Mouse (Mus musculus): ENCODE measurements around the gene Snrpb. TPM values are rescaled to one million over a fixed set of nuclear protein-coding genes. Genes with fewer than 3 reads are reported as not detected.
A peak's percentile ranks its signal among the peaks of the same experiment; 100 is the strongest.

Snrpb gene
- polyA plus RNA-seq (2014; fragmentation: Nextera tagmentation; extraction: Ambion mirVana): 691 and 703 TPM in 2 replicates

- under 1% methylated on average over 80 of the region's 81 CpGs for WGBS
- peak; percentile 97 for DNase-seq
These were observed at the start of gene Snrpb for GRCm38 (mm10) chr2:130178706-130179506. Gene Snrpb, minus strand, starts transcription at chr2:130179403.

GRCm38 (mm10) chr2:130211581-130211980, 32.4 kb upstream of the Snrpb start:
- H3K4me2 ChIP-seq: no peak overlapping the region
- DNase-seq: no peak
- ATAC-seq (ENCODE audit: insufficient read depth): no peak
- no peak overlapping the region for H3K9ac ChIP-seq
- WGBS: 69% methylated on average over 2 of the region's 2 CpGs
- no peaks in the 10 kb centered on the region for H3K27me3 ChIP-seq (ENCODE audit: insufficient read depth, low read length)
- no peaks in the 10 kb centered on the region for H3K9me3 ChIP-seq (ENCODE audit: low read depth, low read length)
- H3K4me1 ChIP-seq (ENCODE audit: insufficient read depth): no peaks in the 10 kb centered on the region
- H3K27ac ChIP-seq (ENCODE audit: low read depth): no peak overlapping the region
- no peak overlapping the region for H3K4me3 ChIP-seq (ENCODE audit: low read depth, low read length)
- no peak for TF ChIP-seq CTCF (IDR thresholded peaks at IDR 0.05; ENCODE audit: low read depth)
- H3K36me3 ChIP-seq (ENCODE audit: insufficient read depth): no peaks in the 10 kb centered on the region

More at GRCm38 (mm10) chr2:130178706-130179506, at the start of gene Snrpb:
- ATAC-seq (ENCODE audit: insufficient read depth): peak; percentile 92
- no peaks in the 10 kb centered on the region for H3K4me1 ChIP-seq (ENCODE audit: insufficient read depth)
- peak within 1 kb of the TSS; percentile 100 for H3K9ac ChIP-seq
- peaks cover 33% of the 10 kb centered on the region for H3K36me3 ChIP-seq (ENCODE audit: insufficient read depth)
- H3K27me3 ChIP-seq (ENCODE audit: insufficient read depth, low read length): no peaks in the 10 kb centered on the region
- TF ChIP-seq CTCF (IDR thresholded peaks at IDR 0.05; ENCODE audit: low read depth): no peak
- H3K4me3 ChIP-seq (ENCODE audit: low read depth, low read length): peak within 1 kb of the TSS; percentile 99
- H3K27ac ChIP-seq (ENCODE audit: low read depth): peak within 1 kb of the TSS; percentile 96
- peak within 1 kb of the TSS; percentile 73 for H3K4me2 ChIP-seq
- H3K9me3 ChIP-seq (ENCODE audit: low read depth, low read length): no peaks in the 10 kb centered on the region

GRCm38 (mm10) chr2:130209636-130210035, 30.4 kb upstream of the Snrpb start:
- H3K27ac ChIP-seq (ENCODE audit: low read depth): no peak overlapping the region
- 85% methylated on average over 3 of the region's 3 CpGs for WGBS
- no peak overlapping the region for H3K9ac ChIP-seq
- no peak overlapping the region for H3K4me3 ChIP-seq (ENCODE audit: low read depth, low read length)
- H3K4me1 ChIP-seq (ENCODE audit: insufficient read depth): no peaks in the 10 kb centered on the region
- no peak overlapping the region for H3K4me2 ChIP-seq
- no peak for ATAC-seq (ENCODE audit: insufficient read depth)
- no peaks in the 10 kb centered on the region for H3K27me3 ChIP-seq (ENCODE audit: insufficient read depth, low read length)
- DNase-seq: no peak
- H3K36me3 ChIP-seq (ENCODE audit: insufficient read depth): no peaks in the 10 kb centered on the region
- H3K9me3 ChIP-seq (ENCODE audit: low read depth, low read length): no peaks in the 10 kb centered on the region
- TF ChIP-seq CTCF (IDR thresholded peaks at IDR 0.05; ENCODE audit: low read depth): no peak

GRCm38 (mm10) chr2:130207996-130208395, 28.8 kb upstream of the Snrpb start:
- Histone ChIP-seq H3K4me1 (ENCODE audit: insufficient read depth) (no peaks in the 10 kb centered on the region), H3K27ac (ENCODE audit: low read depth) (no peak overlapping the region), H3K27me3 (ENCODE audit: insufficient read depth, low read length) (no peaks in the 10 kb centered on the region), H3K36me3 (ENCODE audit: insufficient read depth) (no peaks in the 10 kb centered on the region), H3K4me3 (ENCODE audit: low read depth, low read length) (no peak overlapping the region), H3K4me2 (no peak overlapping the region), H3K9ac (no peak overlapping the region), H3K9me3 (ENCODE audit: low read depth, low read length) (no peaks in the 10 kb centered on the region)
- DNase-seq (no peak), ATAC-seq (ENCODE audit: insufficient read depth) (no peak)
- 80% methylated on average over 3 of the region's 3 CpGs for WGBS
- TF ChIP-seq CTCF (IDR thresholded peaks at IDR 0.05; ENCODE audit: low read depth): no peak

- DNase-seq: no peak
- Histone ChIP-seq H3K36me3 (ENCODE audit: insufficient read depth) (no peaks in the 10 kb centered on the region), H3K9me3 (ENCODE audit: low read depth, low read length) (no peaks in the 10 kb centered on the region), H3K9ac (no peak overlapping the region), H3K4me2 (no peak overlapping the region), H3K27ac (ENCODE audit: low read depth) (no peak overlapping the region), H3K4me3 (ENCODE audit: low read depth, low read length) (no peak overlapping the region), H3K27me3 (ENCODE audit: insufficient read depth, low read length) (no peaks in the 10 kb centered on the region), H3K4me1 (ENCODE audit: insufficient read depth) (no peaks in the 10 kb centered on the region)
- no peak for ATAC-seq (ENCODE audit: insufficient read depth)
- TF ChIP-seq CTCF (IDR thresholded peaks at IDR 0.05; ENCODE audit: low read depth): no peak
- 65% methylated on average over 2 of the region's 2 CpGs for WGBS
These were observed 28.2 kb upstream of the Snrpb start for GRCm38 (mm10) chr2:130207376-130207775.

- WGBS: 83% methylated on average over 5 of the region's 5 CpGs
- Histone ChIP-seq H3K27me3 (ENCODE audit: insufficient read depth, low read length) (no peaks in the 10 kb centered on the region), H3K4me1 (ENCODE audit: insufficient read depth) (no peaks in the 10 kb centered on the region), H3K9ac (no peak overlapping the region), H3K4me2 (no peak overlapping the region), H3K4me3 (ENCODE audit: low read depth, low read length) (no peak overlapping the region), H3K27ac (ENCODE audit: low read depth) (no peak overlapping the region), H3K9me3 (ENCODE audit: low read depth, low read length) (no peaks in the 10 kb centered on the region), H3K36me3 (ENCODE audit: insufficient read depth) (no peaks in the 10 kb centered on the region)
- no peak for TF ChIP-seq CTCF (IDR thresholded peaks at IDR 0.05; ENCODE audit: low read depth)
- DNase-seq (no peak), ATAC-seq (ENCODE audit: insufficient read depth) (no peak)
These were observed 21.8 kb upstream of the Snrpb start for GRCm38 (mm10) chr2:130200961-130201360.

- no peak within 1 kb of the TSS for H3K4me3 ChIP-seq (ENCODE audit: low read depth, low read length)
- 93% methylated on average over 16 of the region's 16 CpGs for WGBS
These were observed 15.7 kb upstream of the Snrpb start, which contains the start of gene Tmc2 for GRCm38 (mm10) chr2:130194894-130195293. Gene Tmc2, plus strand, starts transcription at chr2:130195194.

More at GRCm38 (mm10) chr2:130194894-130195293, 15.7 kb upstream of the Snrpb start, which contains the start of gene Tmc2:
- Histone ChIP-seq H3K4me2 (no peak within 1 kb of the TSS), H3K27ac (ENCODE audit: low read depth) (no peak within 1 kb of the TSS), H3K36me3 (ENCODE audit: insufficient read depth) (no peaks in the 10 kb centered on the region), H3K4me1 (ENCODE audit: insufficient read depth) (no peaks in the 10 kb centered on the region), H3K9me3 (ENCODE audit: low read depth, low read length) (no peaks in the 10 kb centered on the region), H3K27me3 (ENCODE audit: insufficient read depth, low read length) (no peaks in the 10 kb centered on the region), H3K9ac (no peak within 1 kb of the TSS)
- no peak for TF ChIP-seq CTCF (IDR thresholded peaks at IDR 0.05; ENCODE audit: low read depth)
- ATAC-seq (ENCODE audit: insufficient read depth) (no peak), DNase-seq (no peak)
